Mouse (Mus musculus) A20 (cell line): ENCODE measurements around the gene Ubox5.
"Not testable (repeated sequence)": the region's sequence is repeated elsewhere in the genome, so short reads cannot be mapped to it uniquely, and the experiment has no call there.

Experiments used
- DNase-seq: peaks from one replicate; pipeline ENCODE4 v3.0.0-alpha.2; 2011; ENCODE audit warnings: low read depth, low spot score

Gene Ubox5

GRCm38 (mm10) chr2:130629839-130630203 lies at the start of gene Ubox5, which contains the start of gene Fastkd5:
Gene Ubox5 (minus strand): TSS chr2:130630038.
Gene Fastkd5 (minus strand): TSS chr2:130630027.
- DNase-seq: peak; percentile 94

GRCm38 (mm10) chr2:130679154-130679553 lies 49.3 kb upstream of the Ubox5 start:
- DNase-seq: no peak

GRCm38 (mm10) chr2:130677211-130677610 lies 47.4 kb upstream of the Ubox5 start:
- DNase-seq: no peak

- peak; percentile 95 for DNase-seq
These were observed 37.7 kb upstream of the Ubox5 start, which contains the start of gene Itpa for GRCm38 (mm10) chr2:130667559-130667958. Gene Itpa (plus strand): TSS chr2:130667610.

GRCm38 (mm10) chr2:130664102-130664701 lies 34.4 kb upstream of the Ubox5 start, which contains the start of gene Ddrgk1:
Gene Ddrgk1 (minus strand): TSS chr2:130664659.
- DNase-seq: peak; percentile 97

- no peak for DNase-seq
These were observed 33.5 kb upstream of the Ubox5 start for GRCm38 (mm10) chr2:130663342-130663741.

GRCm38 (mm10) chr2:130658530-130658929 lies 28.7 kb upstream of the Ubox5 start:
- DNase-seq: no peak

GRCm38 (mm10) chr2:130657541-130657940 lies 27.7 kb upstream of the Ubox5 start:
- DNase-seq: no peak

- DNase-seq: no peak
These were observed 26.7 kb upstream of the Ubox5 start for GRCm38 (mm10) chr2:130656536-130656935.

- DNase-seq: no peak
These were observed 26.0 kb upstream of the Ubox5 start for GRCm38 (mm10) chr2:130655660-130656339.

GRCm38 (mm10) chr2:130653760-130654159 lies 23.9 kb upstream of the Ubox5 start:
- DNase-seq: no peak

- no peak for DNase-seq
These were observed 23.5 kb upstream of the Ubox5 start for GRCm38 (mm10) chr2:130653303-130653702.

GRCm38 (mm10) chr2:130649028-130649427 lies 19.2 kb upstream of the Ubox5 start:
- not testable (repeated sequence) for DNase-seq

- DNase-seq: no peak
These were observed 15.4 kb upstream of the Ubox5 start for GRCm38 (mm10) chr2:130645198-130645597.

GRCm38 (mm10) chr2:130642684-130643369 lies 13.0 kb upstream of the Ubox5 start, which contains the start of gene Lzts3:
Gene Lzts3 (minus strand): TSS chr2:130642803.
- peak; percentile 93 for DNase-seq

- DNase-seq: no peak
These were observed 12.4 kb upstream of the Ubox5 start for GRCm38 (mm10) chr2:130642197-130642660.

GRCm38 (mm10) chr2:130641351-130642025 lies 11.7 kb upstream of the Ubox5 start:
- DNase-seq: no peak

- no peak for DNase-seq
These were observed 9.4 kb upstream of the Ubox5 start for GRCm38 (mm10) chr2:130639276-130639675.

- DNase-seq: no peak
These were observed 8.3 kb upstream of the Ubox5 start for GRCm38 (mm10) chr2:130638101-130638611.

- no peak for DNase-seq
These were observed 6.0 kb upstream of the Ubox5 start for GRCm38 (mm10) chr2:130635847-130636246.

GRCm38 (mm10) chr2:130634739-130635411 lies 5.0 kb upstream of the Ubox5 start:
- DNase-seq: no peak
